Mouse (Mus musculus) brown adipose tissue, adult 24 weeks (tissue): Measurements from ENCODE around the gene Fbxl7. TPM values are rescaled to one million over a fixed set of nuclear protein-coding genes. Genes with fewer than 3 reads are reported as not detected.

Experiments used
- H3K27ac ChIP-seq: fragments of 200-500 bp; replicated peaks from 2 replicates; pipeline ENCODE4 v1.5.1; 2012; ENCODE audit warnings: low read depth, mild to moderate bottlenecking, low read length
- H3K4me1 ChIP-seq: fragments of 200-500 bp; 2 replicates; pipeline ENCODE4 v1.6.1; 2012; ENCODE audit warnings: low read length, mixed read lengths; ENCODE audit not compliant: control insufficient read depth, insufficient read depth, insufficient read length
- H3K4me3 ChIP-seq: fragments of 200-500 bp; 2 replicates; pipeline ENCODE4 v1.5.1; 2012; ENCODE audit warnings: low read depth, mild to moderate bottlenecking, low read length, moderate library complexity; ENCODE audit not compliant: insufficient read depth
- polyA plus RNA-seq: library from polyadenylated mRNA; stranded (reverse); fragments of >200 nt; gene quantifications from 2 replicates; pipeline ENCODE4 v1.2.4, GENCODE M21; 2012; ENCODE audit not compliant: missing spikeins, insufficient read depth, insufficient read length

Gene Fbxl7
- polyA plus RNA-seq = 0.63 and 1.2 TPM in 2 replicates

- H3K4me1 ChIP-seq = peaks cover 2% of the 10 kb centered on the region; the same call in 1 of the 2 replicates
- peak within 1 kb of the TSS; percentile 71 for H3K4me3 ChIP-seq
- H3K27ac ChIP-seq = peak within 1 kb of the TSS; percentile 76
Observed at GRCm38 (mm10) chr15:26895251-26895711, at the start of gene Fbxl7. Gene Fbxl7, minus strand, starts transcription at chr15:26895580.

- no peak overlapping the region for H3K4me3 ChIP-seq
- H3K27ac ChIP-seq = no peak overlapping the region
- H3K4me1 ChIP-seq = no peaks in the 10 kb centered on the region
Observed at GRCm38 (mm10) chr15:26922026-26922425, 26.6 kb upstream of the Fbxl7 start.

- Histone ChIP-seq H3K27ac (no peak overlapping the region), H3K4me1 (no peaks in the 10 kb centered on the region), H3K4me3 (no peak overlapping the region)
Observed at GRCm38 (mm10) chr15:26913427-26913826, 18.0 kb upstream of the Fbxl7 start.

- H3K4me1 ChIP-seq = peaks cover 2% of the 10 kb centered on the region; the same call in 1 of the 2 replicates
- H3K4me3 ChIP-seq = peak overlapping the region; percentile 71
- peak overlapping the region; percentile 47 for H3K27ac ChIP-seq
Observed at GRCm38 (mm10) chr15:26895761-26896160, 381 bp upstream of the Fbxl7 start.

GRCm38 (mm10) chr15:26894801-26895229 lies 565 bp downstream of the Fbxl7 start:
- Histone ChIP-seq H3K4me1 (peaks cover 2% of the 10 kb centered on the region; the same call in 1 of the 2 replicates), H3K27ac (peak overlapping the region; percentile 76), H3K4me3 (peak overlapping the region; percentile 71)

- Histone ChIP-seq H3K27ac (peak overlapping the region; percentile 76), H3K4me3 (peak overlapping the region; percentile 71), H3K4me1 (peaks cover 2% of the 10 kb centered on the region; the same call in 1 of the 2 replicates)
Observed at GRCm38 (mm10) chr15:26894031-26894655, 1.2 kb downstream of the Fbxl7 start.

- peak overlapping the region; percentile 21; the same call in 1 of the 2 replicates for H3K4me3 ChIP-seq
- H3K4me1 ChIP-seq = peaks cover 2% of the 10 kb centered on the region; the same call in 1 of the 2 replicates
- no peak overlapping the region for H3K27ac ChIP-seq
Observed at GRCm38 (mm10) chr15:26893136-26893535, 2.2 kb downstream of the Fbxl7 start.

- H3K27ac ChIP-seq = no peak overlapping the region
- no peak overlapping the region for H3K4me3 ChIP-seq
- peaks cover 4% of the 10 kb centered on the region; the same call in 1 of the 2 replicates for H3K4me1 ChIP-seq
Observed at GRCm38 (mm10) chr15:26889971-26890370, 5.4 kb downstream of the Fbxl7 start.

- Histone ChIP-seq H3K4me3 (no peak overlapping the region), H3K4me1 (peaks cover 2% of the 10 kb centered on the region; the same call in 1 of the 2 replicates), H3K27ac (no peak overlapping the region)
Observed at GRCm38 (mm10) chr15:26888170-26888569, 7.2 kb downstream of the Fbxl7 start.

- peaks cover 2% of the 10 kb centered on the region; the same call in 1 of the 2 replicates for H3K4me1 ChIP-seq
- H3K4me3 ChIP-seq = no peak overlapping the region
- no peak overlapping the region for H3K27ac ChIP-seq
Observed at GRCm38 (mm10) chr15:26885979-26886378, 9.4 kb downstream of the Fbxl7 start.

- Histone ChIP-seq H3K4me1 (no peaks in the 10 kb centered on the region), H3K4me3 (no peak overlapping the region), H3K27ac (no peak overlapping the region)
Observed at GRCm38 (mm10) chr15:26880212-26880956, 15.0 kb downstream of the Fbxl7 start.

GRCm38 (mm10) chr15:26875687-26876086 lies 19.7 kb downstream of the Fbxl7 start:
- Histone ChIP-seq H3K27ac (no peak overlapping the region), H3K4me3 (no peak overlapping the region), H3K4me1 (peaks cover 7% of the 10 kb centered on the region)

GRCm38 (mm10) chr15:26872234-26872633 lies 23.1 kb downstream of the Fbxl7 start:
- no peak overlapping the region for H3K27ac ChIP-seq
- peaks cover 10% of the 10 kb centered on the region for H3K4me1 ChIP-seq
- no peak overlapping the region for H3K4me3 ChIP-seq

GRCm38 (mm10) chr15:26869197-26869596 lies 26.2 kb downstream of the Fbxl7 start:
- H3K27ac ChIP-seq = no peak overlapping the region
- H3K4me3 ChIP-seq = no peak overlapping the region
- H3K4me1 ChIP-seq = peaks cover 6% of the 10 kb centered on the region

- no peak overlapping the region for H3K27ac ChIP-seq
- no peak overlapping the region for H3K4me3 ChIP-seq
- peaks cover 3% of the 10 kb centered on the region; the same call in 1 of the 2 replicates for H3K4me1 ChIP-seq
Observed at GRCm38 (mm10) chr15:26867521-26867920, 27.9 kb downstream of the Fbxl7 start.
